Mouse (Mus musculus) forebrain, embryonic 12.5 days (tissue): ENCODE results near the gene Olfr547. TPM values are rescaled to one million over a fixed set of nuclear protein-coding genes. Genes with fewer than 3 reads are reported as not detected.
"Not testable (repeated sequence)": the region's sequence is repeated elsewhere in the genome, so short reads cannot be mapped to it uniquely, and the experiment has no call there.

Experiments
- ATAC-seq: fragments of 200-750 bp; cut with Nextera tagmentation; 2 replicates; pipeline ENCODE4 v1.8.0; 2017; ENCODE audit warnings: moderate TSS enrichment; ENCODE audit not compliant: low FRiP score
- H3K27ac ChIP-seq: fragments of 300-500 bp; sonication (generic); 2 replicates; pipeline ENCODE4 v1.5.1; 2016; ENCODE audit warnings: mild to moderate bottlenecking
- H3K27me3 ChIP-seq: fragments of 300-500 bp; sonication (generic); 2 replicates; pipeline ENCODE4 v1.6.1; 2016; ENCODE audit warnings: mild to moderate bottlenecking
- H3K36me3 ChIP-seq: fragments of 300-500 bp; sonication (generic); replicated peaks from 2 replicates; pipeline ENCODE4 v1.6.1; 2016; ENCODE audit warnings: mild to moderate bottlenecking
- H3K4me1 ChIP-seq: fragments of 300-500 bp; sonication (generic); 2 replicates; pipeline ENCODE4 v1.6.1; 2016
- H3K4me2 ChIP-seq: fragments of 300-500 bp; sonication (generic); 2 replicates; pipeline ENCODE4 v1.6.1; 2016; ENCODE audit warnings: mild to moderate bottlenecking, moderate library complexity
- H3K4me3 ChIP-seq: fragments of 300-500 bp; sonication (generic); replicated peaks from 2 replicates; pipeline ENCODE4 v1.5.1; 2016; ENCODE audit warnings: mild to moderate bottlenecking
- H3K9ac ChIP-seq: fragments of 300-500 bp; sonication (generic); 2 replicates; pipeline ENCODE4 v1.6.1; 2016; ENCODE audit warnings: mild to moderate bottlenecking
- H3K9me3 ChIP-seq: fragments of 300-500 bp; sonication (generic); 2 replicates; pipeline ENCODE4 v1.6.1; 2016
- WGBS: fragments of 180-500 bp; shearing (Covaris S2); methylation state at CpG from one replicate; pipeline ENCODE4 v1.1.7; 2016; 5-methylcytosine and 5-hydroxymethylcytosine counted together
- polyA plus RNA-seq: library from polyadenylated mRNA; unstranded; fragments of >200 nt; fragmentation: Nextera tagmentation; extraction: Ambion mirVana; gene quantifications from 2 replicates; pipeline ENCODE4 v1.2.1, GENCODE M21; 2016

The Olfr547 gene
- not detected in 2 replicates for polyA plus RNA-seq

- Histone ChIP-seq H3K4me3 (no peak within 1 kb of the TSS), H3K27ac (no peak within 1 kb of the TSS), H3K4me1 (no peaks in the 10 kb centered on the region), H3K27me3 (no peaks in the 10 kb centered on the region), H3K9me3 (no peaks in the 10 kb centered on the region), H3K9ac (no peak within 1 kb of the TSS), H3K4me2 (no peak within 1 kb of the TSS), H3K36me3 (no peaks in the 10 kb centered on the region)
- 75% methylated on average over 1 of the region's 1 CpGs for WGBS
- ATAC-seq, result no peak
Measured at GRCm38 (mm10) chr7:102534449-102534848, at the start of gene Olfr547. Olfr547 (plus strand) TSS chr7:102534749.

- H3K36me3 ChIP-seq, H3K27me3 ChIP-seq, H3K9ac ChIP-seq, H3K27ac ChIP-seq, ATAC-seq, H3K4me1 ChIP-seq, H3K4me3 ChIP-seq, H3K4me2 ChIP-seq, H3K9me3 ChIP-seq: not testable (repeated sequence)
- WGBS, result 73% methylated on average over 7 of the region's 8 CpGs
Measured at GRCm38 (mm10) chr7:102484766-102485165, 49.8 kb upstream of the Olfr547 start.

- H3K27ac ChIP-seq, result no peak overlapping the region
- H3K4me2 ChIP-seq, result no peak overlapping the region
- no peaks in the 10 kb centered on the region for H3K36me3 ChIP-seq
- no peak for ATAC-seq
- 83% methylated on average over 1 of the region's 1 CpGs for WGBS
- H3K9ac ChIP-seq, result no peak overlapping the region
- H3K27me3 ChIP-seq, result no peaks in the 10 kb centered on the region
- H3K9me3 ChIP-seq, result no peaks in the 10 kb centered on the region
- H3K4me3 ChIP-seq, result no peak overlapping the region
- H3K4me1 ChIP-seq, result no peaks in the 10 kb centered on the region
Measured at GRCm38 (mm10) chr7:102486105-102486504, 48.4 kb upstream of the Olfr547 start.

- ATAC-seq, result no peak
- no peak within 1 kb of the TSS for H3K27ac ChIP-seq
- H3K4me2 ChIP-seq, result no peak within 1 kb of the TSS
- WGBS, result 53% methylated on average over 1 of the region's 1 CpGs
- H3K27me3 ChIP-seq, result no peaks in the 10 kb centered on the region
- H3K4me1 ChIP-seq, result no peaks in the 10 kb centered on the region
- H3K9ac ChIP-seq, result no peak within 1 kb of the TSS
- no peak within 1 kb of the TSS for H3K4me3 ChIP-seq
- H3K9me3 ChIP-seq, result no peaks in the 10 kb centered on the region
- H3K36me3 ChIP-seq, result no peaks in the 10 kb centered on the region
Measured at GRCm38 (mm10) chr7:102488161-102488560, 46.4 kb upstream of the Olfr547 start, which contains the start of gene Olfr544. Olfr544 (minus strand) TSS chr7:102488313.

- 67% methylated on average over 7 of the region's 7 CpGs for WGBS
- not testable (repeated sequence) for H3K27ac ChIP-seq, H3K4me3 ChIP-seq, H3K27me3 ChIP-seq, H3K4me2 ChIP-seq, H3K9me3 ChIP-seq, H3K4me1 ChIP-seq, H3K36me3 ChIP-seq, H3K9ac ChIP-seq, ATAC-seq
Measured at GRCm38 (mm10) chr7:102494416-102494815, 40.1 kb upstream of the Olfr547 start.

GRCm38 (mm10) chr7:102499473-102499872, 35.1 kb upstream of the Olfr547 start, which contains the start of gene Olfr545:
Olfr545 (minus strand) TSS chr7:102499573.
- H3K4me3 ChIP-seq, result no peak within 1 kb of the TSS
- H3K4me2 ChIP-seq, result no peak within 1 kb of the TSS
- ATAC-seq, result no peak
- no peaks in the 10 kb centered on the region for H3K9me3 ChIP-seq
- H3K36me3 ChIP-seq, result no peaks in the 10 kb centered on the region
- WGBS, result 73% methylated on average over 3 of the region's 3 CpGs
- no peaks in the 10 kb centered on the region for H3K4me1 ChIP-seq
- no peaks in the 10 kb centered on the region for H3K27me3 ChIP-seq
- no peak within 1 kb of the TSS for H3K9ac ChIP-seq
- H3K27ac ChIP-seq, result no peak within 1 kb of the TSS

GRCm38 (mm10) chr7:102501986-102502385, 32.6 kb upstream of the Olfr547 start:
- ATAC-seq, result no peak
- Histone ChIP-seq H3K36me3 (no peaks in the 10 kb centered on the region), H3K4me1 (no peaks in the 10 kb centered on the region), H3K27me3 (no peaks in the 10 kb centered on the region), H3K27ac (no peak overlapping the region), H3K4me3 (no peak overlapping the region), H3K9me3 (no peaks in the 10 kb centered on the region), H3K4me2 (no peak overlapping the region), H3K9ac (no peak overlapping the region)
- 84% methylated on average over 5 of the region's 5 CpGs for WGBS

- 48% methylated on average over 3 of the region's 3 CpGs for WGBS
- no peak overlapping the region for H3K9ac ChIP-seq
- ATAC-seq, result peak; percentile 80
Measured at GRCm38 (mm10) chr7:102506848-102507247, 27.7 kb upstream of the Olfr547 start.

GRCm38 (mm10) chr7:102508066-102508465, 26.5 kb upstream of the Olfr547 start:
- WGBS, result 83% methylated on average over 9 of the region's 9 CpGs
- no peak for ATAC-seq
- H3K9me3 ChIP-seq, result no peaks in the 10 kb centered on the region
- H3K4me1 ChIP-seq, result peaks cover 4% of the 10 kb centered on the region; the same call in 1 of the 2 replicates
- H3K9ac ChIP-seq, result no peak overlapping the region
- no peaks in the 10 kb centered on the region for H3K36me3 ChIP-seq
- H3K4me3 ChIP-seq, result no peak overlapping the region
- no peak overlapping the region for H3K4me2 ChIP-seq
- no peak overlapping the region for H3K27ac ChIP-seq
- H3K27me3 ChIP-seq, result peaks cover 16% of the 10 kb centered on the region

More at GRCm38 (mm10) chr7:102506848-102507247, 27.7 kb upstream of the Olfr547 start:
- Histone ChIP-seq H3K27me3 (peaks cover 6% of the 10 kb centered on the region), H3K4me1 (no peaks in the 10 kb centered on the region), H3K9me3 (no peaks in the 10 kb centered on the region), H3K27ac (no peak overlapping the region), H3K4me3 (no peak overlapping the region), H3K36me3 (no peaks in the 10 kb centered on the region), H3K4me2 (no peak overlapping the region)

- Histone ChIP-seq H3K9me3 (no peaks in the 10 kb centered on the region), H3K4me1 (peaks cover 4% of the 10 kb centered on the region; the same call in 1 of the 2 replicates), H3K27ac (no peak overlapping the region), H3K4me3 (no peak overlapping the region), H3K4me2 (no peak overlapping the region), H3K27me3 (peaks cover 17% of the 10 kb centered on the region), H3K36me3 (no peaks in the 10 kb centered on the region), H3K9ac (no peak overlapping the region)
- WGBS, result 89% methylated on average over 6 of the region's 6 CpGs
- ATAC-seq, result no peak
Measured at GRCm38 (mm10) chr7:102508666-102509065, 25.9 kb upstream of the Olfr547 start.

GRCm38 (mm10) chr7:102509726-102510125, 24.8 kb upstream of the Olfr547 start:
- Histone ChIP-seq H3K4me3 (no peak overlapping the region), H3K27me3 (peaks cover 28% of the 10 kb centered on the region), H3K27ac (no peak overlapping the region), H3K36me3 (no peaks in the 10 kb centered on the region), H3K4me2 (no peak overlapping the region), H3K4me1 (peaks cover 4% of the 10 kb centered on the region; the same call in 1 of the 2 replicates), H3K9ac (no peak overlapping the region), H3K9me3 (no peaks in the 10 kb centered on the region)
- no peak for ATAC-seq
- 65% methylated on average over 7 of the region's 7 CpGs for WGBS

- WGBS, result 97% methylated on average over 10 of the region's 10 CpGs
- Histone ChIP-seq H3K4me2 (no peak overlapping the region), H3K4me3 (no peak overlapping the region), H3K9me3 (no peaks in the 10 kb centered on the region), H3K27ac (no peak overlapping the region), H3K9ac (no peak overlapping the region), H3K36me3 (no peaks in the 10 kb centered on the region), H3K4me1 (peaks cover 4% of the 10 kb centered on the region; the same call in 1 of the 2 replicates), H3K27me3 (peaks cover 38% of the 10 kb centered on the region)
- no peak for ATAC-seq
Measured at GRCm38 (mm10) chr7:102511927-102512326, 22.6 kb upstream of the Olfr547 start.

GRCm38 (mm10) chr7:102512814-102513435, 21.6 kb upstream of the Olfr547 start:
- Histone ChIP-seq H3K9ac (peak overlapping the region; percentile 80), H3K4me2 (peak overlapping the region; percentile 84), H3K4me3 (peak overlapping the region; percentile 53), H3K4me1 (peaks cover 4% of the 10 kb centered on the region; the same call in 1 of the 2 replicates), H3K36me3 (no peaks in the 10 kb centered on the region), H3K27ac (no peak overlapping the region), H3K27me3 (peaks cover 40% of the 10 kb centered on the region), H3K9me3 (no peaks in the 10 kb centered on the region)
- peak; percentile 95 for ATAC-seq
- under 1% methylated on average over 54 of the region's 54 CpGs for WGBS
